Mouse (Mus musculus): Measurements from ENCODE around the gene Ppox. TPM values are rescaled to one million over a fixed set of nuclear protein-coding genes. Genes with fewer than 3 reads are reported as not detected.

The Ppox gene
- polyA plus RNA-seq, 1 experiment from 2014 or later, result 54.3 TPM

GRCm38 (mm10) chr1:171258921-171259320 is 22.1 kb downstream of the Ppox start:
- no peaks in the 10 kb centered on the region for H3K9me3 ChIP-seq
- no peak for ATAC-seq (ENCODE audit: low FRiP score, low read depth)
- WGBS, result 80% methylated on average over 17 of the region's 17 CpGs
- H3K36me3 ChIP-seq, result peaks cover 4% of the 10 kb centered on the region; the same call in 1 of the 2 replicates
- H3K27ac ChIP-seq, result no peak overlapping the region
- H3K4me2 ChIP-seq (replicated peaks), result no peak overlapping the region
- H3K4me1 ChIP-seq, result no peaks in the 10 kb centered on the region
- no peak overlapping the region for H3K4me3 ChIP-seq
- H3K9ac ChIP-seq, result no peak overlapping the region
- no peaks in the 10 kb centered on the region for H3K27me3 ChIP-seq (replicated peaks)

- H3K27ac ChIP-seq, result no peak overlapping the region
- H3K4me1 ChIP-seq, result no peaks in the 10 kb centered on the region
- WGBS, result 87% methylated on average over 9 of the region's 9 CpGs
- H3K9ac ChIP-seq, result no peak overlapping the region
- no peaks in the 10 kb centered on the region for H3K27me3 ChIP-seq (replicated peaks)
- ATAC-seq (ENCODE audit: low FRiP score, low read depth), result no peak
- no peak overlapping the region for H3K4me3 ChIP-seq
- H3K36me3 ChIP-seq, result peaks cover 4% of the 10 kb centered on the region; the same call in 1 of the 2 replicates
- no peaks in the 10 kb centered on the region for H3K9me3 ChIP-seq
- H3K4me2 ChIP-seq (replicated peaks), result no peak overlapping the region
Observed at GRCm38 (mm10) chr1:171257781-171258180, 23.2 kb downstream of the Ppox start.

- 0 out of 2 replicates have a peak, but pooled peaks have one; percentile 39 for ATAC-seq (ENCODE audit: low FRiP score, low read depth)
- Histone ChIP-seq H3K27ac (no peak overlapping the region), H3K4me3 (no peak overlapping the region), H3K9ac (no peak overlapping the region), H3K4me2 (replicated peaks) (no peak overlapping the region), H3K9me3 (no peaks in the 10 kb centered on the region), H3K4me1 (peaks cover 3% of the 10 kb centered on the region), H3K27me3 (replicated peaks) (no peaks in the 10 kb centered on the region), H3K36me3 (peaks cover 4% of the 10 kb centered on the region; the same call in 1 of the 2 replicates)
- 69% methylated on average over 15 of the region's 15 CpGs for WGBS
Observed at GRCm38 (mm10) chr1:171256937-171257548, 23.9 kb downstream of the Ppox start.

GRCm38 (mm10) chr1:171256095-171256818 is 24.7 kb downstream of the Ppox start:
- Histone ChIP-seq H3K27me3 (replicated peaks) (no peaks in the 10 kb centered on the region), H3K4me1 (peaks cover 11% of the 10 kb centered on the region), H3K9me3 (no peaks in the 10 kb centered on the region), H3K9ac (no peak overlapping the region), H3K36me3 (peaks cover 4% of the 10 kb centered on the region; the same call in 1 of the 2 replicates), H3K4me2 (replicated peaks) (no peak overlapping the region), H3K4me3 (no peak overlapping the region), H3K27ac (no peak overlapping the region)
- 92% methylated on average over 24 of the region's 24 CpGs for WGBS
- ATAC-seq (ENCODE audit: low FRiP score, low read depth), result no peak

GRCm38 (mm10) chr1:171252415-171252814 is 28.6 kb downstream of the Ppox start:
- H3K9ac ChIP-seq, result no peak overlapping the region
- no peaks in the 10 kb centered on the region for H3K9me3 ChIP-seq
- no peak for ATAC-seq (ENCODE audit: low FRiP score, low read depth)
- H3K4me1 ChIP-seq, result peaks cover 43% of the 10 kb centered on the region
- H3K36me3 ChIP-seq, result no peaks in the 10 kb centered on the region
- H3K27ac ChIP-seq, result no peak overlapping the region
- no peak overlapping the region for H3K4me3 ChIP-seq
- WGBS, result 60% methylated on average over 17 of the region's 17 CpGs
- H3K27me3 ChIP-seq (replicated peaks), result no peaks in the 10 kb centered on the region
- H3K4me2 ChIP-seq (replicated peaks), result peak overlapping the region; percentile 58

- no peaks in the 10 kb centered on the region for H3K36me3 ChIP-seq
- no peaks in the 10 kb centered on the region for H3K9me3 ChIP-seq
- peak overlapping the region; percentile 9; the same call in 1 of the 2 replicates for H3K9ac ChIP-seq
- peak overlapping the region; percentile 58 for H3K4me2 ChIP-seq (replicated peaks)
- H3K27me3 ChIP-seq (replicated peaks), result no peaks in the 10 kb centered on the region
- H3K4me1 ChIP-seq, result peaks cover 44% of the 10 kb centered on the region
- no peak for ATAC-seq (ENCODE audit: low FRiP score, low read depth)
- no peak overlapping the region for H3K27ac ChIP-seq
- 5% methylated on average over 13 of the region's 13 CpGs for WGBS
- peak overlapping the region; percentile 22; the same call in 1 of the 2 replicates for H3K4me3 ChIP-seq
Observed at GRCm38 (mm10) chr1:171251594-171252324, 29.2 kb downstream of the Ppox start.

GRCm38 (mm10) chr1:171250680-171251593 is 30.0 kb downstream of the Ppox start, which contains the start of gene Ndufs2:
Ndufs2 (minus strand) TSS chr1:171251388.
- WGBS, result 10% methylated on average over 26 of the region's 26 CpGs
- Histone ChIP-seq H3K4me1 (peaks cover 49% of the 10 kb centered on the region), H3K27ac (no peak within 1 kb of the TSS), H3K9ac (peak within 1 kb of the TSS; percentile 9), H3K9me3 (no peaks in the 10 kb centered on the region), H3K4me2 (replicated peaks) (peak within 1 kb of the TSS; percentile 58), H3K36me3 (no peaks in the 10 kb centered on the region), H3K27me3 (replicated peaks) (no peaks in the 10 kb centered on the region), H3K4me3 (peak within 1 kb of the TSS; percentile 22)
- 0 out of 2 replicates have a peak, but pooled peaks have one; percentile 6 for ATAC-seq (ENCODE audit: low FRiP score, low read depth)

GRCm38 (mm10) chr1:171249913-171250600 is 30.9 kb downstream of the Ppox start, which contains the start of gene Adamts4:
Adamts4 (plus strand) TSS chr1:171250421.
- Histone ChIP-seq H3K4me1 (peaks cover 54% of the 10 kb centered on the region), H3K4me2 (replicated peaks) (peak within 1 kb of the TSS; percentile 58), H3K4me3 (peak within 1 kb of the TSS; percentile 22), H3K27ac (no peak within 1 kb of the TSS), H3K9me3 (no peaks in the 10 kb centered on the region), H3K9ac (peak within 1 kb of the TSS; percentile 9; the same call in 1 of the 2 replicates), H3K27me3 (replicated peaks) (no peaks in the 10 kb centered on the region), H3K36me3 (peaks cover 7% of the 10 kb centered on the region)
- WGBS, result 22% methylated on average over 5 of the region's 5 CpGs
- no peak for ATAC-seq (ENCODE audit: low FRiP score, low read depth)

- no peaks in the 10 kb centered on the region for H3K27me3 ChIP-seq (replicated peaks)
- peak overlapping the region; percentile 18 for H3K4me2 ChIP-seq (replicated peaks)
- no peak for ATAC-seq (ENCODE audit: low FRiP score, low read depth)
- no peak overlapping the region for H3K27ac ChIP-seq
- WGBS, result 49% methylated on average over 3 of the region's 3 CpGs
- peaks cover 16% of the 10 kb centered on the region for H3K36me3 ChIP-seq
- no peak overlapping the region for H3K9ac ChIP-seq
- peaks cover 54% of the 10 kb centered on the region for H3K4me1 ChIP-seq
- H3K9me3 ChIP-seq, result no peaks in the 10 kb centered on the region
- no peak overlapping the region for H3K4me3 ChIP-seq
Observed at GRCm38 (mm10) chr1:171248386-171249226, 32.4 kb downstream of the Ppox start.

- Histone ChIP-seq H3K4me3 (no peak overlapping the region; the same call in 1 of the 2 replicates), H3K4me1 (peaks cover 54% of the 10 kb centered on the region)
Observed at GRCm38 (mm10) chr1:171247916-171248315, 33.1 kb downstream of the Ppox start.

More at GRCm38 (mm10) chr1:171247916-171248315, 33.1 kb downstream of the Ppox start:
- Histone ChIP-seq H3K27ac (peak overlapping the region; percentile 42; the same call in 1 of the 2 replicates), H3K36me3 (peaks cover 22% of the 10 kb centered on the region), H3K9ac (0 out of 2 replicates have a peak overlapping the region, but pooled peaks have one; percentile 1), H3K27me3 (replicated peaks) (no peaks in the 10 kb centered on the region), H3K4me2 (replicated peaks) (peak overlapping the region; percentile 79), H3K9me3 (no peaks in the 10 kb centered on the region)
- WGBS, result 24% methylated on average over 4 of the region's 4 CpGs
- ATAC-seq (ENCODE audit: low FRiP score, low read depth), result no peak

Measured in neural tube, embryonic 12.5 days (tissue).